Mouse (Mus musculus): ENCODE measurements around the gene Ten1.

GRCm38 (mm10) chr11:116218737-116219400, 20.2 kb downstream of the Ten1 start:
- TF ChIP-seq CTCF (IDR thresholded peaks at IDR 0.05; ENCODE audit: low read depth) (peak; percentile 23; the same call in 1 of the 2 replicates), EP300 (optimal IDR thresholded peaks at IDR 0.05) (no peak)
